Mouse (Mus musculus) CH12.LX (cell line): ENCODE results near the gene Smim20. TPM values are rescaled to one million over a fixed set of nuclear protein-coding genes. Genes with fewer than 3 reads are reported as not detected.

Experiments used
- DNase-seq: peaks from one replicate; pipeline ENCODE4 v3.0.0-alpha.2; 2013; ENCODE audit errors: extremely low read depth
- H3K27ac ChIP-seq: 2 replicates; pipeline ENCODE4 v1.5.1; 2012; ENCODE audit warnings: low read depth, mild to moderate bottlenecking, control low read depth, moderate library complexity; ENCODE audit not compliant: insufficient read depth
- H3K27me3 ChIP-seq: replicated peaks from 2 replicates; pipeline ENCODE3; 2012; ENCODE audit warnings: inconsistent platforms
- H3K36me3 ChIP-seq, 2 experiments: replicated peaks in 1 of 2; 2 replicates each; pipeline versions ENCODE3 to v1.6.1; 2012; ENCODE audit warnings: inconsistent platforms in 1 of 2, low read length in 1 of 2, mild to moderate bottlenecking in 1 of 2, mixed read lengths in 1 of 2, moderate library complexity in 1 of 2; ENCODE audit not compliant: control insufficient read depth in 1 of 2, insufficient read depth in 1 of 2
- H3K4me1 ChIP-seq, 2 experiments: 2 replicates each; pipeline ENCODE4 v1.6.1; 2012; ENCODE audit warnings: inconsistent platforms in 1 of 2, moderate library complexity in 1 of 2; ENCODE audit not compliant: insufficient read depth in 2 of 2, control insufficient read depth in 1 of 2
- H3K4me2 ChIP-seq: 2 replicates; pipeline ENCODE4 v1.6.1; 2012; ENCODE audit warnings: low read depth, mild to moderate bottlenecking, control low read depth; ENCODE audit not compliant: poor library complexity, insufficient read depth, severe bottlenecking
- H3K4me3 ChIP-seq, 3 experiments: fragments of 150-350 bp in 1 of 3; sonication (generic) in 1 of 3; replicated peaks in 1 of 3; 2 replicates each; pipeline versions ENCODE3 to v1.5.1; 2011 to 2012; ENCODE audit warnings: low read depth in 2 of 3, low read length in 2 of 3, mild to moderate bottlenecking in 2 of 3, moderate library complexity in 2 of 3, control low read depth in 1 of 3, improper control_type of control experiment in 1 of 3, inconsistent platforms in 1 of 3, mixed read lengths in 1 of 3; ENCODE audit not compliant: poor library complexity in 1 of 3
- H3K79me2 ChIP-seq: replicated peaks from 2 replicates; pipeline ENCODE4 v1.6.1; 2012; ENCODE audit warnings: mild to moderate bottlenecking, moderate library complexity; ENCODE audit not compliant: control insufficient read depth, poor library complexity, insufficient read depth, severe bottlenecking; ENCODE audit errors: extremely low read depth
- H3K9ac ChIP-seq: 2 replicates; pipeline ENCODE4 v1.6.1; 2012; ENCODE audit warnings: low read depth, mild to moderate bottlenecking, control low read depth, moderate library complexity; ENCODE audit not compliant: insufficient read depth
- H3K9me3 ChIP-seq: replicated peaks from 2 replicates; pipeline ENCODE3; 2012; ENCODE audit warnings: low read length, inconsistent platforms, mixed read lengths
- ELF1 ChIP-seq: IDR thresholded peaks from 2 replicates; pipeline ENCODE4 v1.6.1; 2014; ENCODE audit warnings: low read depth, mild to moderate bottlenecking, inconsistent platforms, low read length, improper control_type of control experiment
- HCFC1 ChIP-seq: IDR thresholded peaks from 2 replicates; pipeline ENCODE4 v1.6.1; 2012; ENCODE audit warnings: low read depth, mild to moderate bottlenecking, inconsistent platforms, low read length, improper control_type of control experiment
- IRF4 ChIP-seq: IDR thresholded peaks from 2 replicates; pipeline ENCODE4 v1.6.1; 2014; ENCODE audit warnings: low read depth, mild to moderate bottlenecking, inconsistent platforms, low read length, improper control_type of control experiment
- JUN ChIP-seq: IDR thresholded peaks from 2 replicates; pipeline ENCODE4 v1.6.1; 2011; ENCODE audit warnings: low read depth, mild to moderate bottlenecking, low read length, improper control_type of control experiment, moderate library complexity; ENCODE audit not compliant: insufficient read depth
- KAT2A ChIP-seq: IDR thresholded peaks from 2 replicates; pipeline ENCODE4 v1.6.1; 2012; ENCODE audit warnings: low read length, improper control_type of control experiment, inconsistent platforms; ENCODE audit not compliant: insufficient replicate concordance
- MAFK ChIP-seq: IDR thresholded peaks from 2 replicates; pipeline ENCODE4 v1.6.1; 2011; ENCODE audit warnings: low read length, improper control_type of control experiment; ENCODE audit not compliant: insufficient replicate concordance
- MAX ChIP-seq: IDR thresholded peaks from 2 replicates; pipeline ENCODE4 v1.6.1; 2011; ENCODE audit warnings: low read length, improper control_type of control experiment
- MEF2A ChIP-seq: IDR thresholded peaks from 2 replicates; pipeline ENCODE4 v1.6.1; 2014; ENCODE audit warnings: low read depth, mild to moderate bottlenecking, inconsistent platforms, low read length, improper control_type of control experiment, borderline replicate concordance
- MYC ChIP-seq: IDR thresholded peaks from 2 replicates; pipeline ENCODE4 v1.6.1; 2011; ENCODE audit warnings: low read depth, mild to moderate bottlenecking, improper control_type of control experiment, low read length
- PAX5 ChIP-seq: IDR thresholded peaks from 2 replicates; pipeline ENCODE4 v1.6.1; 2012; ENCODE audit warnings: low read length, inconsistent platforms, mixed read lengths
- TBP ChIP-seq: conservative IDR thresholded peaks from 2 replicates; pipeline ENCODE4 v1.6.1; 2011; ENCODE audit warnings: low read depth, low read length, improper control_type of control experiment
- TCF12 ChIP-seq: IDR thresholded peaks from 2 replicates; pipeline ENCODE4 v1.6.1; 2014; ENCODE audit warnings: low read depth, mild to moderate bottlenecking, inconsistent platforms, low read length, improper control_type of control experiment
- USF1 ChIP-seq: IDR thresholded peaks from 2 replicates; pipeline ENCODE4 v1.6.1; 2014; ENCODE audit warnings: low read depth, mild to moderate bottlenecking, inconsistent platforms, low read length, improper control_type of control experiment
- USF2 ChIP-seq: conservative IDR thresholded peaks from 2 replicates; pipeline ENCODE4 v1.6.1; 2011; ENCODE audit warnings: low read depth, low read length, improper control_type of control experiment
- ZC3H11A ChIP-seq: IDR thresholded peaks from 2 replicates; pipeline ENCODE4 v1.6.1; 2012; ENCODE audit warnings: low read depth, mild to moderate bottlenecking, inconsistent platforms, low read length, improper control_type of control experiment
- ZMIZ1 ChIP-seq: IDR thresholded peaks from 2 replicates; pipeline ENCODE4 v1.6.1; 2012; ENCODE audit warnings: low read depth, mild to moderate bottlenecking, inconsistent platforms, low read length, improper control_type of control experiment
- dilution Hi-C: fragments of 300-500 bp; cut with MboI; formaldehyde crosslinking; loops from 2 replicates; pipeline ENCODE4 v1.14.3; 2020; ENCODE audit warnings: low sequenced_read_pairs; ENCODE audit not compliant: extremely low pct_unique_long_range_greater_than_20kb, extremely low pct_ligation_motif_present
- in situ Hi-C: fragments of 300-500 bp; cut with MboI; formaldehyde crosslinking; loops from 3 replicates; pipeline ENCODE4 v1.14.3; 2019; ENCODE audit warnings: low sequenced_read_pairs, low pct_ligation_motif_present, low pct_unique_long_range_greater_than_20kb, mixed read lengths
- polyA plus RNA-seq: library from polyadenylated mRNA; unstranded; fragments of >175 nt; gene quantifications from 2 replicates; pipeline ENCODE4 v1.2.1, GENCODE M21; 2012; ENCODE audit warnings: low read depth; ENCODE audit not compliant: insufficient read length
- total RNA-seq, 2 experiments: library from RNA; depleted of rRNA; stranded (reverse); fragments of 300-350 nt in 1 of 2; fragments of >200 nt in 1 of 2; gene quantifications; 2 replicates each; pipeline ENCODE4 v1.2.3; 2012 to 2014

Gene Smim20
- total and polyA plus RNA-seq, 3 experiments: 52.1 to 93.5 (median 54.3) TPM

- dilution Hi-C loops (no loop called here), in situ Hi-C loops (no loop called here)
- no peaks in the 10 kb centered on the region for H3K27me3 ChIP-seq
Observed at GRCm38 (mm10) chr5:53243933-53244332, 22.9 kb upstream of the Smim20 start.

GRCm38 (mm10) chr5:53248499-53248898 lies 18.4 kb upstream of the Smim20 start:
- DNase-seq: no peak
- no peak for TF ChIP-seq TBP
- no peak for TF ChIP-seq ELF1
- 0 out of 2 replicates have a peak, but pooled peaks have one; percentile 26 for TF ChIP-seq MYC
- peaks cover 0 to 4% of the 10 kb centered on the region in 2 experiments; a peak in 2 of 4 replicates for H3K4me1 ChIP-seq
- peak overlapping the region; percentile 55; the same call in 1 of the 2 replicates for H3K4me2 ChIP-seq
- no peak overlapping the region for H3K9ac ChIP-seq
- H3K4me3 ChIP-seq: no peak overlapping the region
- in situ Hi-C loops: no loop called here
- no peaks in the 10 kb centered on the region for H3K36me3 ChIP-seq
- H3K79me2 ChIP-seq: no peaks in the 10 kb centered on the region
- no peak overlapping the region for H3K27ac ChIP-seq
- no peaks in the 10 kb centered on the region for H3K9me3 ChIP-seq
- H3K27me3 ChIP-seq: no peaks in the 10 kb centered on the region
- dilution Hi-C loops: no loop called here

More at GRCm38 (mm10) chr5:53243933-53244332, 22.9 kb upstream of the Smim20 start:
- no peak overlapping the region for H3K27ac ChIP-seq
- no peak overlapping the region for H3K4me2 ChIP-seq
- no peak for DNase-seq
- H3K36me3 ChIP-seq: no peaks in the 10 kb centered on the region
- H3K9ac ChIP-seq: no peak overlapping the region
- peaks cover 7 to 22% of the 10 kb centered on the region in 2 experiments for H3K4me1 ChIP-seq
- no peak for TF ChIP-seq USF2
- TF ChIP-seq PAX5: no peak
- no peak for TF ChIP-seq MYC
- no peak for TF ChIP-seq KAT2A
- TF ChIP-seq HCFC1: no peak
- TF ChIP-seq JUN: no peak
- TF ChIP-seq MAFK: no peak
- TF ChIP-seq ZMIZ1: no peak
- TF ChIP-seq MAX: no peak
- TF ChIP-seq TCF12: no peak
- TF ChIP-seq MEF2A: no peak
- no peak for TF ChIP-seq ZC3H11A
- no peak for TF ChIP-seq USF1
- TF ChIP-seq IRF4: no peak
- TF ChIP-seq, all 38 proteins: peak for 0
- H3K79me2 ChIP-seq: no peaks in the 10 kb centered on the region
- H3K9me3 ChIP-seq: no peaks in the 10 kb centered on the region
- no peak overlapping the region for H3K4me3 ChIP-seq
